Mouse (Mus musculus): ENCODE measurements at regions not wholly inside any gene's neighbourhood (a gene's known extent, or its start where the extent isn't known, plus 50 kb on each side); places are given as distances from the start of the nearest gene placed in this dataset.

- DNase-seq (ENCODE audit: low spot score in 2 of 2), result no peak
Measured at GRCm38 (mm10) chr7:68858471-68859210, 109.6 kb upstream of the Arrdc4 start.

- no peak for DNase-seq (ENCODE audit: low spot score in 2 of 2)
Measured at GRCm38 (mm10) chr7:68851981-68852575, 103.0 kb upstream of the Arrdc4 start.

- no peak for DNase-seq (ENCODE audit: low spot score in 2 of 2)
Measured at GRCm38 (mm10) chr7:68844606-68845005, 95.6 kb upstream of the Arrdc4 start.

GRCm38 (mm10) chr7:68843374-68843773 lies 94.3 kb upstream of the Arrdc4 start:
- DNase-seq (ENCODE audit: low spot score in 2 of 2), result no peak

- no peak for DNase-seq (ENCODE audit: low spot score in 2 of 2)
Measured at GRCm38 (mm10) chr7:68833977-68834791, 85.1 kb upstream of the Arrdc4 start.

- no peak for DNase-seq (ENCODE audit: low spot score in 2 of 2)
Measured at GRCm38 (mm10) chr7:68833517-68833916, 84.5 kb upstream of the Arrdc4 start.

GRCm38 (mm10) chr7:68829861-68830260 lies 80.8 kb upstream of the Arrdc4 start:
- peak; percentile 8 to 23 for DNase-seq (ENCODE audit: low spot score in 2 of 2)

- no peak for DNase-seq (ENCODE audit: low spot score in 2 of 2)
Measured at GRCm38 (mm10) chr7:68824399-68824798, 75.4 kb upstream of the Arrdc4 start.

- DNase-seq (ENCODE audit: low spot score in 2 of 2), result no peak
Measured at GRCm38 (mm10) chr7:68823646-68824045, 74.6 kb upstream of the Arrdc4 start.

- DNase-seq (ENCODE audit: low spot score in 2 of 2), result no peak
Measured at GRCm38 (mm10) chr7:68823189-68823588, 74.1 kb upstream of the Arrdc4 start.

GRCm38 (mm10) chr7:68814823-68815666 lies 66.0 kb upstream of the Arrdc4 start:
- no peak for DNase-seq (ENCODE audit: low spot score in 2 of 2)

GRCm38 (mm10) chr7:68809782-68810181 lies 60.7 kb upstream of the Arrdc4 start:
- DNase-seq (ENCODE audit: low spot score in 2 of 2), result no peak

All from spleen, postnatal 14 days (tissue).